Mouse (Mus musculus) ES-E14 (cell line): ENCODE data around the gene Kif22.

Experiments used
- CHD2 ChIP-seq: IDR thresholded peaks from 2 replicates; pipeline ENCODE4 v1.6.1; 2014; ENCODE audit warnings: mild to moderate bottlenecking, low read depth, low read length, inconsistent platforms
- HCFC1 ChIP-seq: IDR thresholded peaks from 2 replicates; pipeline ENCODE4 v1.6.1; 2012; ENCODE audit warnings: low read length, inconsistent platforms, borderline replicate concordance; ENCODE audit not compliant: insufficient read depth
- ZC3H11A ChIP-seq: IDR thresholded peaks from 2 replicates; pipeline ENCODE4 v1.6.1; 2012; ENCODE audit warnings: low read depth, mild to moderate bottlenecking, inconsistent platforms, low read length, borderline replicate concordance
- ZNF384 ChIP-seq: IDR thresholded peaks from 2 replicates; pipeline ENCODE4 v1.6.1; 2012; ENCODE audit warnings: low read depth, low read length, inconsistent platforms

- TF ChIP-seq HCFC1 (no peak), ZC3H11A (no peak), CHD2 (no peak), ZNF384 (no peak)
Measured at GRCm38 (mm10) chr7:127020901-127021562, 21.2 kb downstream of the Kif22 start, which contains the start of the genes Gm42742 and Prrt2.
